In genomic region chr9:86306556-86306955, GRCm38 (mm10) we compare ENCODE assay signal across 17 mouse cellular contexts.
DNase-seq lines count a peak whose midpoint lies in the region; ATAC-seq lines count a peak whose summit lies in the region.
"Had no signal": no experiment of that assay in that cellular context is flagged by ENCODE, and none has a peak within 500 bp of the region (broad histone marks: within the 10 kb centered on the region; RNA-seq: fewer than 3 reads in every experiment).

No protein-coding gene starts in this region.

- no peak overlapping the region for H3K4me3 ChIP-seq in hindbrain, embryonic 15.5 days
- H3K4me3 ChIP-seq in hindbrain, embryonic 12.5 days, result no peak overlapping the region
- no peak overlapping the region for H3K4me3 ChIP-seq in limb, embryonic 13.5 days
- H3K4me3 ChIP-seq in limb, embryonic 10.5 days, result no peak overlapping the region
- H3K4me3 ChIP-seq: embryonic facial prominence, embryonic 12.5 days; forebrain, embryonic 15.5 days; heart, adult 2 months; heart, embryonic 15.5 days had no signal

- H3K9ac ChIP-seq in hindbrain, embryonic 15.5 days, result no peak overlapping the region
- no peak overlapping the region for H3K9ac ChIP-seq in hindbrain, embryonic 12.5 days
- no peak overlapping the region for H3K9ac ChIP-seq in limb, embryonic 13.5 days
- H3K9ac ChIP-seq: embryonic facial prominence, embryonic 12.5 days; forebrain, embryonic 15.5 days; heart, embryonic 15.5 days had no signal

- H3K4me2 ChIP-seq in hindbrain, embryonic 15.5 days, result no peak overlapping the region
- no peak overlapping the region for H3K4me2 ChIP-seq in hindbrain, embryonic 12.5 days (replicated peaks)
- H3K4me2 ChIP-seq in limb, embryonic 13.5 days (replicated peaks), result no peak overlapping the region
- H3K4me2 ChIP-seq: embryonic facial prominence, embryonic 12.5 days; forebrain, embryonic 15.5 days; heart, embryonic 11.5 days; heart, embryonic 15.5 days had no signal

- H3K4me1 ChIP-seq in hindbrain, embryonic 15.5 days (replicated peaks), result no peaks in the 10 kb centered on the region
- no peaks in the 10 kb centered on the region for H3K4me1 ChIP-seq in hindbrain, embryonic 12.5 days
- no peaks in the 10 kb centered on the region for H3K4me1 ChIP-seq in limb, embryonic 13.5 days
- no peaks in the 10 kb centered on the region for H3K4me1 ChIP-seq in limb, embryonic 10.5 days
- H3K4me1 ChIP-seq: embryonic facial prominence, embryonic 12.5 days; forebrain, embryonic 15.5 days; heart, embryonic 15.5 days had no signal

- ATAC-seq in hindbrain, embryonic 15.5 days (ENCODE audit: low FRiP score, low read depth), result peak; percentile 68; the same call in 1 of the 2 replicates
- ATAC-seq in hindbrain, embryonic 12.5 days (ENCODE audit: low FRiP score), result no peak
- ATAC-seq in limb, embryonic 13.5 days (ENCODE audit: low FRiP score, low read depth), result peak; percentile 44; the same call in 1 of the 2 replicates
- ATAC-seq: forebrain, embryonic 15.5 days; intestine, embryonic 16.5 days had no signal

- no peaks in the 10 kb centered on the region for H3K27me3 ChIP-seq in hindbrain, embryonic 15.5 days
- H3K27me3 ChIP-seq in hindbrain, embryonic 12.5 days, result no peaks in the 10 kb centered on the region
- H3K27me3 ChIP-seq in limb, embryonic 13.5 days, result no peaks in the 10 kb centered on the region
- no peaks in the 10 kb centered on the region for H3K27me3 ChIP-seq in limb, embryonic 10.5 days (ENCODE audit: low read depth, poor library complexity, severe bottlenecking)
- H3K27me3 ChIP-seq: embryonic facial prominence, embryonic 12.5 days; forebrain, embryonic 15.5 days; heart, embryonic 15.5 days had no signal

- WGBS in hindbrain, embryonic 15.5 days, result 80% methylated on average over 2 of the region's 2 CpGs
- WGBS in hindbrain, embryonic 12.5 days, result 87% methylated on average over 2 of the region's 2 CpGs
- WGBS in limb, embryonic 13.5 days, result 90% methylated on average over 2 of the region's 2 CpGs
- 92% methylated on average over 2 of the region's 2 CpGs for WGBS in limb, embryonic 10.5 days

- H3K9me3 ChIP-seq in hindbrain, embryonic 15.5 days, result no peaks in the 10 kb centered on the region
- no peaks in the 10 kb centered on the region for H3K9me3 ChIP-seq in hindbrain, embryonic 12.5 days (replicated peaks)
- H3K9me3 ChIP-seq in limb, embryonic 13.5 days, result no peaks in the 10 kb centered on the region
- no peaks in the 10 kb centered on the region for H3K9me3 ChIP-seq in limb, embryonic 10.5 days (replicated peaks)
- H3K9me3 ChIP-seq: embryonic facial prominence, embryonic 12.5 days; forebrain, embryonic 15.5 days; heart, embryonic 15.5 days had no signal

- DNase-seq in cerebellum, adult 9-11 months, result peak; percentile 6
- DNase-seq in cerebellum, adult 18-20 months, result no peak
- DNase-seq in limb, embryonic 10.5 days (ENCODE audit: low spot score), result no peak
- DNase-seq in adrenal gland, adult 18-20 months (ENCODE audit: low spot score in 2 of 2), result no peak
- DNase-seq: adrenal gland, postnatal 14 days; cerebellum, adult 2 months; gastrocnemius, postnatal 36 days; heart, adult 2 months; heart, postnatal 14 days had no signal

- H3K36me3 ChIP-seq in hindbrain, embryonic 15.5 days, result no peaks in the 10 kb centered on the region
- no peaks in the 10 kb centered on the region for H3K36me3 ChIP-seq in hindbrain, embryonic 12.5 days
- H3K36me3 ChIP-seq in limb, embryonic 13.5 days, result no peaks in the 10 kb centered on the region
- H3K36me3 ChIP-seq in limb, embryonic 10.5 days, result no peaks in the 10 kb centered on the region
- H3K36me3 ChIP-seq: embryonic facial prominence, embryonic 12.5 days; forebrain, embryonic 15.5 days; heart, embryonic 15.5 days had no signal

- H3K27ac ChIP-seq in hindbrain, embryonic 15.5 days (replicated peaks), result no peak overlapping the region; the same call in 1 of the 2 replicates
- H3K27ac ChIP-seq in hindbrain, embryonic 12.5 days, result no peak overlapping the region
- H3K27ac ChIP-seq in limb, embryonic 13.5 days, result no peak overlapping the region; the same call in 1 of the 2 replicates
- H3K27ac ChIP-seq in limb, embryonic 10.5 days, result no peak overlapping the region
- H3K27ac ChIP-seq: embryonic facial prominence, embryonic 12.5 days; forebrain, embryonic 15.5 days; heart, adult 2 months; heart, embryonic 15.5 days had no signal
